Mouse (Mus musculus) hindbrain, embryonic 16.5 days (tissue): ENCODE measurements around the gene Josd1. TPM values are rescaled to one million over a fixed set of nuclear protein-coding genes. Genes with fewer than 3 reads are reported as not detected.

Experiments
- ATAC-seq: fragments of 200-750 bp; cut with Nextera tagmentation; 2 replicates; pipeline ENCODE4 v1.8.0; 2017; ENCODE audit warnings: moderate TSS enrichment, moderate library complexity
- H3K27ac ChIP-seq: fragments of 300-500 bp; sonication (generic); 2 replicates; pipeline ENCODE4 v1.5.1; 2014; ENCODE audit warnings: low read depth, mild to moderate bottlenecking, control low read depth, low read length, moderate library complexity
- H3K27me3 ChIP-seq: fragments of 300-500 bp; sonication (generic); replicated peaks from 2 replicates; pipeline ENCODE4 v1.6.1; 2014; ENCODE audit warnings: low read length; ENCODE audit not compliant: control insufficient read depth, insufficient read depth
- H3K36me3 ChIP-seq: fragments of 300-500 bp; sonication (generic); 2 replicates; pipeline ENCODE4 v1.6.1; 2014; ENCODE audit warnings: mild to moderate bottlenecking, low read length, moderate library complexity, mixed read lengths; ENCODE audit not compliant: control insufficient read depth, insufficient read depth
- H3K4me1 ChIP-seq: fragments of 300-500 bp; sonication (generic); 2 replicates; pipeline ENCODE4 v1.6.1; 2014; ENCODE audit warnings: low read depth, low read length; ENCODE audit not compliant: control insufficient read depth, insufficient read depth
- H3K4me2 ChIP-seq: fragments of 300-500 bp; sonication (generic); 2 replicates; pipeline ENCODE4 v1.6.1; 2014; ENCODE audit warnings: mild to moderate bottlenecking, low read length, control low read depth, moderate library complexity
- H3K4me3 ChIP-seq: fragments of 300-500 bp; sonication (generic); 2 replicates; pipeline ENCODE4 v1.5.1; 2014; ENCODE audit warnings: mild to moderate bottlenecking, low read length, control low read depth, moderate library complexity
- H3K9ac ChIP-seq: fragments of 300-500 bp; sonication (generic); 2 replicates; pipeline ENCODE4 v1.6.1; 2014; ENCODE audit warnings: low read depth, mild to moderate bottlenecking, control low read depth, low read length, moderate library complexity
- H3K9me3 ChIP-seq: fragments of 300-500 bp; sonication (generic); 2 replicates; pipeline ENCODE4 v1.6.1; 2014; ENCODE audit warnings: mild to moderate bottlenecking, low read length, moderate library complexity; ENCODE audit not compliant: control insufficient read depth
- WGBS: fragments of 180-500 bp; shearing (Covaris S2); extraction: QIAGEN DNeasy Blood & Tissue Kit; methylation state at CpG from one replicate; pipeline ENCODE4 v1.1.7; 2014; 5-methylcytosine and 5-hydroxymethylcytosine counted together
- polyA plus RNA-seq: library from polyadenylated mRNA; unstranded; fragments of >200 nt; fragmentation: Nextera tagmentation; extraction: Ambion mirVana; gene quantifications from 2 replicates; pipeline ENCODE4 v1.2.1, GENCODE M21; 2015

Josd1 gene
- polyA plus RNA-seq, 1 experiment from 2014 or later = 19.1 TPM

- H3K27ac ChIP-seq = no peak overlapping the region
- H3K4me3 ChIP-seq = no peak overlapping the region
- no peaks in the 10 kb centered on the region for H3K9me3 ChIP-seq
- H3K36me3 ChIP-seq = no peaks in the 10 kb centered on the region
- no peak for ATAC-seq
- WGBS = 89% methylated on average over 2 of the region's 2 CpGs
- peaks cover 19% of the 10 kb centered on the region for H3K4me1 ChIP-seq
- no peaks in the 10 kb centered on the region for H3K27me3 ChIP-seq
- no peak overlapping the region for H3K9ac ChIP-seq
- H3K4me2 ChIP-seq = no peak overlapping the region
Observed at GRCm38 (mm10) chr15:79696508-79696907, 8.8 kb upstream of the Josd1 start.

GRCm38 (mm10) chr15:79695516-79695915 is 7.8 kb upstream of the Josd1 start:
- Histone ChIP-seq H3K27ac (no peak overlapping the region), H3K27me3 (no peaks in the 10 kb centered on the region), H3K9me3 (no peaks in the 10 kb centered on the region), H3K4me1 (peaks cover 19% of the 10 kb centered on the region), H3K4me2 (no peak overlapping the region), H3K4me3 (no peak overlapping the region), H3K9ac (no peak overlapping the region), H3K36me3 (no peaks in the 10 kb centered on the region)
- WGBS = 69% methylated on average over 3 of the region's 3 CpGs
- no peak for ATAC-seq

GRCm38 (mm10) chr15:79694512-79694911 is 6.8 kb upstream of the Josd1 start:
- Histone ChIP-seq H3K4me2 (no peak overlapping the region), H3K36me3 (no peaks in the 10 kb centered on the region), H3K9me3 (no peaks in the 10 kb centered on the region), H3K27ac (no peak overlapping the region), H3K9ac (no peak overlapping the region), H3K4me3 (no peak overlapping the region), H3K27me3 (no peaks in the 10 kb centered on the region), H3K4me1 (peaks cover 25% of the 10 kb centered on the region)
- WGBS = 93% methylated on average over 4 of the region's 4 CpGs
- no peak for ATAC-seq

GRCm38 (mm10) chr15:79693740-79694139 is 6.0 kb upstream of the Josd1 start:
- 85% methylated on average over 11 of the region's 11 CpGs for WGBS
- H3K4me1 ChIP-seq = peaks cover 25% of the 10 kb centered on the region
- ATAC-seq = no peak
- H3K4me2 ChIP-seq = no peak overlapping the region
- no peak overlapping the region for H3K9ac ChIP-seq
- H3K4me3 ChIP-seq = no peak overlapping the region
- no peak overlapping the region for H3K27ac ChIP-seq
- no peaks in the 10 kb centered on the region for H3K27me3 ChIP-seq
- H3K36me3 ChIP-seq = no peaks in the 10 kb centered on the region
- no peaks in the 10 kb centered on the region for H3K9me3 ChIP-seq

GRCm38 (mm10) chr15:79692334-79692733 is 4.6 kb upstream of the Josd1 start:
- WGBS = 73% methylated on average over 5 of the region's 5 CpGs
- Histone ChIP-seq H3K4me3 (no peak overlapping the region), H3K27me3 (no peaks in the 10 kb centered on the region), H3K36me3 (no peaks in the 10 kb centered on the region), H3K9me3 (no peaks in the 10 kb centered on the region), H3K4me1 (peaks cover 30% of the 10 kb centered on the region), H3K4me2 (peak overlapping the region; percentile 82; the same call in 1 of the 2 replicates), H3K9ac (no peak overlapping the region), H3K27ac (no peak overlapping the region)
- no peak for ATAC-seq

- H3K27me3 ChIP-seq = no peaks in the 10 kb centered on the region
- peak overlapping the region; percentile 91 for H3K27ac ChIP-seq
- H3K4me2 ChIP-seq = peak overlapping the region; percentile 82
- H3K4me3 ChIP-seq = peak overlapping the region; percentile 94
- peak; percentile 7 for ATAC-seq
- H3K4me1 ChIP-seq = peaks cover 28% of the 10 kb centered on the region
- H3K9ac ChIP-seq = peak overlapping the region; percentile 90
- under 1% methylated on average over 37 of the region's 53 CpGs for WGBS
- no peaks in the 10 kb centered on the region for H3K36me3 ChIP-seq
- no peaks in the 10 kb centered on the region for H3K9me3 ChIP-seq
Observed at GRCm38 (mm10) chr15:79691023-79691508, 3.3 kb upstream of the Josd1 start.

- under 1% methylated on average over 45 of the region's 45 CpGs for WGBS
- Histone ChIP-seq H3K9ac (peak within 1 kb of the TSS; percentile 90), H3K36me3 (no peaks in the 10 kb centered on the region), H3K9me3 (no peaks in the 10 kb centered on the region), H3K27ac (peak within 1 kb of the TSS; percentile 91), H3K4me3 (peak within 1 kb of the TSS; percentile 94), H3K4me1 (peaks cover 33% of the 10 kb centered on the region), H3K27me3 (no peaks in the 10 kb centered on the region), H3K4me2 (peak within 1 kb of the TSS; percentile 82)
- ATAC-seq = peak; percentile 98
Observed at GRCm38 (mm10) chr15:79690426-79691022, 2.8 kb upstream of the Josd1 start, which contains the start of gene Gtpbp1. Gtpbp1 (plus strand) TSS chr15:79690845.

- peak overlapping the region; percentile 79 for H3K4me2 ChIP-seq
Observed at GRCm38 (mm10) chr15:79689662-79690425, 2.1 kb upstream of the Josd1 start.

GRCm38 (mm10) chr15:79688268-79688956 is 693 bp upstream of the Josd1 start:
- Histone ChIP-seq H3K4me1 (peaks cover 54% of the 10 kb centered on the region), H3K4me2 (peak overlapping the region; percentile 88), H3K27ac (peak overlapping the region; percentile 95), H3K36me3 (no peaks in the 10 kb centered on the region), H3K4me3 (peak overlapping the region; percentile 68), H3K9me3 (no peaks in the 10 kb centered on the region), H3K27me3 (no peaks in the 10 kb centered on the region), H3K9ac (peak overlapping the region; percentile 93)
- no peak for ATAC-seq
- 6% methylated on average over 8 of the region's 8 CpGs for WGBS

More at GRCm38 (mm10) chr15:79689662-79690425, 2.1 kb upstream of the Josd1 start:
- no peaks in the 10 kb centered on the region for H3K36me3 ChIP-seq
- no peak for ATAC-seq
- peak overlapping the region; percentile 45; the same call in 1 of the 2 replicates for H3K9ac ChIP-seq
- H3K27ac ChIP-seq = peak overlapping the region; percentile 49
- no peaks in the 10 kb centered on the region for H3K27me3 ChIP-seq
- no peaks in the 10 kb centered on the region for H3K9me3 ChIP-seq
- peak overlapping the region; percentile 94 for H3K4me3 ChIP-seq
- H3K4me1 ChIP-seq = peaks cover 40% of the 10 kb centered on the region
- WGBS = 14% methylated on average over 24 of the region's 24 CpGs
